Mouse (Mus musculus): ENCODE results near the gene Atrip.

DNA sequence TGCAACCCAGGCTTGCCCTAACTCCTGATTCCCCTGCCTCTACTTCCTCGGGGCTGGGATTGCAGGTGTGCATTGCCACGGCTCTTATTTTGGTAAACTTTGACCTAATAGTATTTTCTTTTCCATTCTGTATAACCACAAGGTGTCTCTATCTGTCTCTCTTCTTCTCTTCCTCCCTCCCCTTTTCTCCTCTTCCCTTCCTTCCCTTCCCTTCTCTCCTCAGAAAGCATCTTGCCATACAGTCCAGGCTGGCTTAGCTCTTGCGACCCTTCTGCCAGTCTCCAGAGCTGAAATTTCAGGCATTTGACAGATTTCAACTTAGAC, 23.3 kb downstream of the Atrip start:
- TF ChIP-seq POLR2A (IDR thresholded peaks at IDR 0.05; ENCODE audit: control insufficient read depth, extremely low read depth, insufficient read depth, low read length, poor library complexity) (no peak), CTCF (IDR thresholded peaks at IDR 0.05; ENCODE audit: borderline replicate concordance, control insufficient read depth, extremely low read depth, insufficient read depth, low read length, poor library complexity) (no peak)

All from thymus, adult 2 months (tissue).